In the genomic region with DNA sequence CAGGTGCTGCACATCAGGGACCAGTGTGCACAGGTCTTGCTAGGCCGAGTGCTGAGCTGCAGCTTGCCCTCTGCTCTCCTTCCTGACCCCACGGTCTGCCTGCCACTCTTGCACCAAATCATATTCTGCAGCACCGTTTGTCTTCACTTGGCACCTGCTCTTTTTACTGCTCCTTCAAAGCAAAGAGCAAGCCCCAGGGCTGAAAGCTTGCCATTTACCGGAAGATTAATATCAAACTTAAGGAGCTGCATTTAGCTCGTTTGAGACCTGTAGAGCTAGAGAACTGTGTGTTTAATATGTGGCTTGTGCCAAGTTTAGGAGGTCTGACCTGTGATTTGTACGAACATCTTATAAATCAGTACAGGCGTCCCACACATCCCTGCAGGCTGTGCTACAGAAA, we compare ENCODE assay signal across 25 mouse cellular contexts. TPM values are rescaled to one million over a fixed set of nuclear protein-coding genes. Genes with fewer than 3 reads are reported as not detected.
"Had no signal": no experiment of that assay in that cellular context is flagged by ENCODE, and none has a peak within 500 bp of the region (broad histone marks: within the 10 kb centered on the region; RNA-seq: fewer than 3 reads in every experiment).

No protein-coding gene starts in this region.

- H3K4me3 ChIP-seq: heart, adult 2 months; heart, embryonic 12.5 days; hindbrain, embryonic 10.5 days; hindbrain, embryonic 12.5 days; intestine, embryonic 15.5 days; layer of hippocampus, adult 2 months; left cerebral cortex, adult 2 months; limb, embryonic 10.5 days; limb, embryonic 12.5 days; liver, embryonic 12.5 days had no signal

- H3K9me3 ChIP-seq: heart, embryonic 12.5 days; hindbrain, embryonic 10.5 days; hindbrain, embryonic 12.5 days; intestine, embryonic 15.5 days; limb, embryonic 10.5 days; limb, embryonic 12.5 days; liver, embryonic 12.5 days had no signal

- H3K9ac ChIP-seq: heart, embryonic 12.5 days; hindbrain, embryonic 12.5 days; hindbrain, embryonic 14.5 days; intestine, embryonic 15.5 days; limb, embryonic 12.5 days; liver, embryonic 12.5 days; liver, embryonic 14.5 days had no signal

- H3K4me2 ChIP-seq: heart, embryonic 12.5 days; hindbrain, embryonic 12.5 days; hindbrain, embryonic 14.5 days; intestine, embryonic 15.5 days; limb, embryonic 12.5 days; liver, embryonic 12.5 days had no signal

- DNase-seq: gastrocnemius, postnatal 14 days; gastrocnemius, postnatal 36 days; heart, adult 2 months; heart, postnatal 10 days; heart, postnatal 4 days; kidney, adult 18-20 months; kidney, adult 8-10 months; kidney, postnatal 14 days; kidney, postnatal 4 days had no signal

- H3K27me3 ChIP-seq: heart, embryonic 12.5 days; hindbrain, embryonic 12.5 days; intestine, embryonic 15.5 days; limb, embryonic 12.5 days; liver, embryonic 12.5 days had no signal

- ATAC-seq: hindbrain, embryonic 16.5 days; inflammation-experienced regulatory T-cells, adult 6 months; intestine, embryonic 15.5 days; intestine, postnatal 0 days; liver, embryonic 12.5 days had no signal

- H3K27ac ChIP-seq: heart, adult 2 months; hindbrain, embryonic 10.5 days; hindbrain, embryonic 12.5 days; hindbrain, embryonic 14.5 days; intestine, embryonic 15.5 days; kidney, postnatal 0 days; layer of hippocampus, adult 2 months; left cerebral cortex, adult 2 months; limb, embryonic 10.5 days; limb, embryonic 12.5 days; liver, embryonic 12.5 days; liver, embryonic 14.5 days had no signal

- H3K4me1 ChIP-seq: heart, embryonic 12.5 days; hindbrain, embryonic 10.5 days; hindbrain, embryonic 12.5 days; limb, embryonic 10.5 days; limb, embryonic 12.5 days; liver, embryonic 12.5 days had no signal

RNA-seq across cellular contexts. Expression of a gene that starts 53.6 kb away (rescaled TPM):
- polyA plus RNA-seq: intestine, postnatal 0 days; liver, adult 2 months had no signal
